Mouse (Mus musculus): ENCODE measurements around the gene Etl4. TPM values are rescaled to one million over a fixed set of nuclear protein-coding genes. Genes with fewer than 3 reads are reported as not detected.

Gene Etl4
- total RNA-seq, 2 experiments from 2014 or later, result 59.9 to 60.0 TPM

GRCm38 (mm10) chr2:20518506-20518905, 608.9 kb downstream of the Etl4 start:
- DNase-seq (ENCODE audit: low spot score in 2 of 2), result no peak

GRCm38 (mm10) chr2:20519447-20520098, 610.0 kb downstream of the Etl4 start:
- peak; percentile 16 to 33 for DNase-seq (ENCODE audit: low spot score in 2 of 2)

GRCm38 (mm10) chr2:20520099-20520475, 610.5 kb downstream of the Etl4 start:
- no peak for DNase-seq (ENCODE audit: low spot score in 2 of 2)

- DNase-seq (ENCODE audit: low spot score in 2 of 2), result no peak
Measured at GRCm38 (mm10) chr2:20520636-20521595, 611.3 kb downstream of the Etl4 start.

GRCm38 (mm10) chr2:20521686-20522285, 612.2 kb downstream of the Etl4 start:
- no peak for DNase-seq (ENCODE audit: low spot score in 2 of 2)

- DNase-seq (ENCODE audit: low spot score in 2 of 2), result peak in 1 of 2 experiments; percentile 21
Measured at GRCm38 (mm10) chr2:20523636-20524035, 614.1 kb downstream of the Etl4 start.

GRCm38 (mm10) chr2:20525879-20526593, 616.5 kb downstream of the Etl4 start:
- no peak for DNase-seq (ENCODE audit: low spot score in 2 of 2)

GRCm38 (mm10) chr2:20526856-20527255, 617.3 kb downstream of the Etl4 start:
- DNase-seq (ENCODE audit: low spot score in 2 of 2), result no peak

- no peak for DNase-seq (ENCODE audit: low spot score in 2 of 2)
Measured at GRCm38 (mm10) chr2:20532623-20533022, 623.0 kb downstream of the Etl4 start.

- DNase-seq (ENCODE audit: low spot score in 2 of 2), result no peak
Measured at GRCm38 (mm10) chr2:20537785-20538184, 628.2 kb downstream of the Etl4 start.

- DNase-seq (ENCODE audit: low spot score in 2 of 2), result no peak
Measured at GRCm38 (mm10) chr2:20538871-20539270, 629.3 kb downstream of the Etl4 start.

GRCm38 (mm10) chr2:20541261-20541660, 631.7 kb downstream of the Etl4 start:
- DNase-seq (ENCODE audit: low spot score in 2 of 2), result no peak

- no peak for DNase-seq (ENCODE audit: low spot score in 2 of 2)
Measured at GRCm38 (mm10) chr2:20542286-20542685, 632.7 kb downstream of the Etl4 start.

- no peak for DNase-seq (ENCODE audit: low spot score in 2 of 2)
Measured at GRCm38 (mm10) chr2:20545624-20546023, 636.0 kb downstream of the Etl4 start.

- DNase-seq (ENCODE audit: low spot score in 2 of 2), result peak in 1 of 2 experiments; percentile 17
Measured at GRCm38 (mm10) chr2:20546496-20547348, 637.1 kb downstream of the Etl4 start.

GRCm38 (mm10) chr2:20547349-20547677, 637.7 kb downstream of the Etl4 start:
- DNase-seq (ENCODE audit: low spot score in 2 of 2), result no peak

GRCm38 (mm10) chr2:20547686-20548624, 638.4 kb downstream of the Etl4 start:
- DNase-seq (ENCODE audit: low spot score in 2 of 2), result no peak

GRCm38 (mm10) chr2:20549065-20549464, 639.5 kb downstream of the Etl4 start:
- no peak for DNase-seq (ENCODE audit: low spot score in 2 of 2)

- DNase-seq (ENCODE audit: low spot score in 2 of 2), result no peak
Measured at GRCm38 (mm10) chr2:20549996-20550395, 640.4 kb downstream of the Etl4 start.

All from layer of hippocampus, postnatal 10 days (tissue).